Mouse (Mus musculus): ENCODE measurements around the gene Plgrkt.
"Not testable (repeated sequence)": the region's sequence is repeated elsewhere in the genome, so short reads cannot be mapped to it uniquely, and the experiment has no call there.

The Plgrkt gene

GRCm38 (mm10) chr19:29366969-29367622, at the start of gene Plgrkt, which contains the start of gene Cd274:
Gene Plgrkt (minus strand): TSS chr19:29367390.
Gene Cd274 (plus strand): TSS chr19:29367455.
- peak; percentile 87 for DNase-seq (ENCODE audit: low spot score in 2 of 2)

GRCm38 (mm10) chr19:29416393-29416902, 49.3 kb upstream of the Plgrkt start:
- DNase-seq (ENCODE audit: low spot score in 2 of 2): no peak

GRCm38 (mm10) chr19:29414917-29415316, 47.7 kb upstream of the Plgrkt start:
- not testable (repeated sequence) for DNase-seq (ENCODE audit: low spot score in 2 of 2)

- DNase-seq (ENCODE audit: low spot score in 2 of 2): no peak
Measured at GRCm38 (mm10) chr19:29414513-29414912, 47.3 kb upstream of the Plgrkt start.

- no peak for DNase-seq (ENCODE audit: low spot score in 2 of 2)
Measured at GRCm38 (mm10) chr19:29412476-29413420, 45.6 kb upstream of the Plgrkt start.

GRCm38 (mm10) chr19:29410619-29411018, 43.4 kb upstream of the Plgrkt start, which contains the start of gene Pdcd1lg2:
Gene Pdcd1lg2 (plus strand): TSS chr19:29410919.
- no peak for DNase-seq (ENCODE audit: low spot score in 2 of 2)

- no peak for DNase-seq (ENCODE audit: low spot score in 2 of 2)
Measured at GRCm38 (mm10) chr19:29406042-29407017, 39.1 kb upstream of the Plgrkt start.

- no peak for DNase-seq (ENCODE audit: low spot score in 2 of 2)
Measured at GRCm38 (mm10) chr19:29405388-29405787, 38.2 kb upstream of the Plgrkt start.

- no peak for DNase-seq (ENCODE audit: low spot score in 2 of 2)
Measured at GRCm38 (mm10) chr19:29403251-29403650, 36.1 kb upstream of the Plgrkt start.

- DNase-seq (ENCODE audit: low spot score in 2 of 2): no peak
Measured at GRCm38 (mm10) chr19:29402621-29403020, 35.4 kb upstream of the Plgrkt start.

GRCm38 (mm10) chr19:29400466-29400865, 33.3 kb upstream of the Plgrkt start:
- DNase-seq (ENCODE audit: low spot score in 2 of 2): no peak

- DNase-seq (ENCODE audit: low spot score in 2 of 2): no peak
Measured at GRCm38 (mm10) chr19:29399786-29400185, 32.6 kb upstream of the Plgrkt start.

GRCm38 (mm10) chr19:29396353-29396752, 29.2 kb upstream of the Plgrkt start:
- DNase-seq (ENCODE audit: low spot score in 2 of 2): no peak

GRCm38 (mm10) chr19:29394721-29395120, 27.5 kb upstream of the Plgrkt start:
- no peak for DNase-seq (ENCODE audit: low spot score in 2 of 2)

- DNase-seq (ENCODE audit: low spot score in 2 of 2): no peak
Measured at GRCm38 (mm10) chr19:29393333-29393732, 26.1 kb upstream of the Plgrkt start.

GRCm38 (mm10) chr19:29391279-29391678, 24.1 kb upstream of the Plgrkt start:
- no peak for DNase-seq (ENCODE audit: low spot score in 2 of 2)

- DNase-seq (ENCODE audit: low spot score in 2 of 2): no peak
Measured at GRCm38 (mm10) chr19:29390483-29390882, 23.3 kb upstream of the Plgrkt start.

GRCm38 (mm10) chr19:29388818-29389217, 21.6 kb upstream of the Plgrkt start:
- DNase-seq (ENCODE audit: low spot score in 2 of 2): no peak

GRCm38 (mm10) chr19:29385822-29386221, 18.6 kb upstream of the Plgrkt start:
- DNase-seq (ENCODE audit: low spot score in 2 of 2): no peak

GRCm38 (mm10) chr19:29384994-29385393, 17.8 kb upstream of the Plgrkt start:
- no peak for DNase-seq (ENCODE audit: low spot score in 2 of 2)

- DNase-seq (ENCODE audit: low spot score in 2 of 2): no peak
Measured at GRCm38 (mm10) chr19:29384412-29384811, 17.2 kb upstream of the Plgrkt start.

Data from thymus, postnatal 10 days (tissue).